ENCODE assay signal across 8 mouse cellular contexts in the genomic region with DNA sequence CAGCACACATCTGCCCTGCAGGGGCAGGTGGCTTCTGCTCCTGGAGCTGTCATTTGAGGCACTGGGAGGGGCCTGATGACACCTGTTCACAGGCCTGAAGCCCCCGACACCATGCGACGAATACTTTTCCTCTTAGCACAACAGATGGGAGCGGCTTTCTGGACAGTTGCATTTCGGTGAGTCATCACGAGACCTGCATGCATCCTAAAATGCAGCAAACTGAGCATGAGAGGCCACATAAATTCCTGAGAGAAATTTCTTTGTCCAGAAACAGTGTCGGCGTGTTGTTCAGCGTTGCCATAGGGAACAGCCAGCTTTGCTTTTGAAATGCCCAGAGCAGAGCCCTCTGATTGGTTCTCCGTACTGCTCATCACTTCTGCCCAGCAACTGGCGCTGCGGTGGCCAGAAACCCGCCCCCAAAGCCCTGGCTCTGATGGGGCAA. TPM values are rescaled to one million over a fixed set of nuclear protein-coding genes. Genes with fewer than 3 reads are reported as not detected.
DNase-seq lines count a peak whose midpoint lies in the region; ATAC-seq and TF ChIP-seq lines count a peak whose summit lies in the region.

No protein-coding gene starts in this region.

- peak; percentile 87 for DNase-seq in MEL-GATA-1-ER (ENCODE audit: extremely low read depth, low read depth)
- DNase-seq in cerebellum, adult 8-10 months = peak; percentile 78
- DNase-seq in forelimb bud, embryonic 11.5 days (ENCODE audit: low read depth, low spot score) = peak; percentile 95
- DNase-seq in layer of hippocampus, adult 8-10 months (ENCODE audit: low spot score in 2 of 2) = peak; percentile 86 to 89
- peak; percentile 96 for DNase-seq in lung, embryonic 14.5 days
- peak; percentile 89 for DNase-seq in testis, postnatal 14 days (ENCODE audit: low spot score)

- H3K4me2 ChIP-seq in lung, embryonic 14.5 days = peak overlapping the region; percentile 65

- no peaks in the 10 kb centered on the region for H3K36me3 ChIP-seq in lung, embryonic 14.5 days (ENCODE audit: insufficient read depth)

- H3K4me1 ChIP-seq in lung, embryonic 14.5 days (ENCODE audit: insufficient read depth) = peaks cover 21% of the 10 kb centered on the region

- no peak for TF ChIP-seq CTCF in lung, embryonic 14.5 days (IDR thresholded peaks at IDR 0.05; ENCODE audit: low read depth)

- H3K9ac ChIP-seq in lung, embryonic 14.5 days = peak overlapping the region; percentile 46; the same call in 1 of the 2 replicates

- no peaks in the 10 kb centered on the region for H3K9me3 ChIP-seq in lung, embryonic 14.5 days (ENCODE audit: low read depth, low read length)

- H3K4me3 ChIP-seq in lung, embryonic 14.5 days (ENCODE audit: low read depth, low read length) = peak overlapping the region; percentile 30

- H3K27ac ChIP-seq in lung, embryonic 14.5 days (ENCODE audit: low read depth) = peak overlapping the region; percentile 56; the same call in 1 of the 2 replicates

- peak; percentile 74 to 81 for ATAC-seq in hematopoietic stem cell, adult 5-6 weeks (replicated peaks in 1 of 2; ENCODE audit: insufficient read depth in 1 of 2, low FRiP score in 2 of 2, low TSS enrichment in 1 of 2, low read depth in 1 of 2, poor library complexity in 2 of 2, severe bottlenecking in 2 of 2)
- ATAC-seq in lung, embryonic 14.5 days (ENCODE audit: insufficient read depth) = peak; percentile 83
- ATAC-seq in neutrophil, adult 5-6 weeks (ENCODE audit: extremely low read depth, insufficient number of reproducible peaks, low FRiP score, poor library complexity, severe bottlenecking) = peak; percentile 66

- WGBS in lung, embryonic 14.5 days = 4% methylated on average over 13 of the region's 13 CpGs

- H3K27me3 ChIP-seq in lung, embryonic 14.5 days (ENCODE audit: insufficient read depth, low read length) = no peaks in the 10 kb centered on the region

RNA-seq across cellular contexts. Expression of gene Traf3, which starts 1.8 kb away (rescaled TPM):
- total RNA-seq in hematopoietic stem cell, adult 5-6 weeks (2017) = 18.8 and 22.2 TPM in 2 replicates
- total RNA-seq in layer of hippocampus, adult 8-10 months (2022) = 10 to 100 TPM; 48.0 to 54.3 (median 53.3) TPM
- polyA plus RNA-seq in lung, embryonic 14.5 days (2014; fragmentation: Nextera tagmentation; extraction: Ambion mirVana) = 10.7 and 11.7 TPM in 2 replicates
- 58.0 TPM in 2 replicates for total RNA-seq in neutrophil, adult 5-6 weeks (2017)

RNA-seq across cellular contexts. Expression of gene 4930595D18Rik, which starts 20.0 kb away (rescaled TPM):
- total RNA-seq in hematopoietic stem cell, adult 5-6 weeks (2017) = not detected in 2 replicates
- total RNA-seq in layer of hippocampus, adult 8-10 months (2022) = not detected
- polyA plus RNA-seq in lung, embryonic 14.5 days (2014; fragmentation: Nextera tagmentation; extraction: Ambion mirVana) = not detected in 2 replicates
- total RNA-seq in neutrophil, adult 5-6 weeks (2017) = 0.98 TPM in 1 of 2 replicates, not detected in the other

Comparison
In these comparisons a context has a peak if more than half of its experiments do, and no peak if none do; other contexts are left out.
1. Peak in every context shown above with its lines: DNase-seq, ATAC-seq, H3K4me3 ChIP-seq and H3K27ac ChIP-seq.